8 mouse cellular contexts compared by ENCODE assay signal in genomic region chr16:45630347-45630960, GRCm38 (mm10). TPM values are rescaled to one million over a fixed set of nuclear protein-coding genes. Genes with fewer than 3 reads are reported as not detected.
DNase-seq lines count a peak whose midpoint lies in the region; ATAC-seq lines count a peak whose summit lies in the region.

No protein-coding gene starts in this region.

- H3K4me2 ChIP-seq in embryonic facial prominence, embryonic 13.5 days = no peak overlapping the region
- no peak overlapping the region for H3K4me2 ChIP-seq in neural tube, embryonic 15.5 days

- intact Hi-C loops in heart, postnatal 14 days (cut with DNase I) = no loop called here

- H3K4me3 ChIP-seq in embryonic facial prominence, embryonic 13.5 days = no peak overlapping the region
- H3K4me3 ChIP-seq in neural tube, embryonic 15.5 days (replicated peaks) = no peak overlapping the region

- H3K9me3 ChIP-seq in embryonic facial prominence, embryonic 13.5 days = no peaks in the 10 kb centered on the region
- H3K9me3 ChIP-seq in neural tube, embryonic 15.5 days (replicated peaks) = no peaks in the 10 kb centered on the region

- peak; percentile 60 for DNase-seq in adrenal gland, postnatal 25 days
- DNase-seq in heart, postnatal 14 days = peak; percentile 55 to 78
- peak; percentile 76 to 78 for DNase-seq in kidney, postnatal 4 days
- DNase-seq in lung, adult 18-20 months = peak; percentile 47 to 48
- peak; percentile 74 for DNase-seq in testis, postnatal 10 days (ENCODE audit: low spot score)

- H3K4me1 ChIP-seq in embryonic facial prominence, embryonic 13.5 days = no peaks in the 10 kb centered on the region
- no peaks in the 10 kb centered on the region for H3K4me1 ChIP-seq in neural tube, embryonic 15.5 days

- ATAC-seq in CD4-positive, CD25-positive, alpha-beta regulatory T cell, adult 4 months = peak; percentile 95
- ATAC-seq in embryonic facial prominence, embryonic 13.5 days (ENCODE audit: insufficient number of reproducible peaks, insufficient read depth, low FRiP score, low TSS enrichment, low read depth) = 0 out of 2 replicates have a peak, but pooled peaks have one; percentile 52
- ATAC-seq in neural tube, embryonic 15.5 days (ENCODE audit: low FRiP score) = peak; percentile 85

- no peaks in the 10 kb centered on the region for H3K36me3 ChIP-seq in embryonic facial prominence, embryonic 13.5 days
- no peaks in the 10 kb centered on the region for H3K36me3 ChIP-seq in neural tube, embryonic 15.5 days

- no peaks in the 10 kb centered on the region for H3K27me3 ChIP-seq in embryonic facial prominence, embryonic 13.5 days
- no peaks in the 10 kb centered on the region for H3K27me3 ChIP-seq in neural tube, embryonic 15.5 days (replicated peaks)

- H3K27ac ChIP-seq in embryonic facial prominence, embryonic 13.5 days = no peak overlapping the region
- no peak overlapping the region for H3K27ac ChIP-seq in neural tube, embryonic 15.5 days (replicated peaks)

- 52% methylated on average over 5 of the region's 5 CpGs for WGBS in embryonic facial prominence, embryonic 13.5 days
- WGBS in neural tube, embryonic 15.5 days = 52% methylated on average over 5 of the region's 5 CpGs

- H3K9ac ChIP-seq in embryonic facial prominence, embryonic 13.5 days = no peak overlapping the region
- no peak overlapping the region for H3K9ac ChIP-seq in neural tube, embryonic 15.5 days (replicated peaks)

RNA-seq across cellular contexts. Expression of gene Gcsam, which starts 20.3 kb away (rescaled TPM):
- polyA plus RNA-seq in CD4-positive, CD25-positive, alpha-beta regulatory T cell, adult 4 months (2017; shearing (Covaris generic)) = under 1 TPM in 1 of 2 experiments, not detected in 1; 0.62 TPM
- not detected in 2 replicates for total RNA-seq in adrenal gland, postnatal 25 days (2021)
- 0.18 and 0.36 TPM in 2 replicates for polyA plus RNA-seq in embryonic facial prominence, embryonic 13.5 days (2015; fragmentation: Nextera tagmentation; extraction: Ambion mirVana)
- total RNA-seq in heart, postnatal 14 days (2021) = under 1 TPM; 0.12 to 0.19 TPM
- polyA plus RNA-seq in neural tube, embryonic 15.5 days (2015; fragmentation: Nextera tagmentation; extraction: Ambion mirVana) = 0.26 TPM in 1 of 2 replicates, not detected in the other

RNA-seq across cellular contexts. Expression of gene BC016579, which starts 23.4 kb away (rescaled TPM):
- polyA plus RNA-seq in CD4-positive, CD25-positive, alpha-beta regulatory T cell, adult 4 months (2017; shearing (Covaris generic)) = under 1 TPM in 1 of 2 experiments, not detected in 1; 0.28 TPM
- 0.15 TPM in 1 of 2 replicates, not detected in the other for total RNA-seq in adrenal gland, postnatal 25 days (2021)
- 0.23 and 0.25 TPM in 2 replicates for polyA plus RNA-seq in embryonic facial prominence, embryonic 13.5 days (2015; fragmentation: Nextera tagmentation; extraction: Ambion mirVana)
- not detected for total RNA-seq in heart, postnatal 14 days (2021)
- 0.29 TPM in 1 of 2 replicates, not detected in the other for polyA plus RNA-seq in neural tube, embryonic 15.5 days (2015; fragmentation: Nextera tagmentation; extraction: Ambion mirVana)
